7 mouse cellular contexts compared by ENCODE assay signal in genomic region chr7:19148875-19149541, GRCm38 (mm10). TPM values are rescaled to one million over a fixed set of nuclear protein-coding genes. Genes with fewer than 3 reads are reported as not detected.
A peak's percentile ranks its signal among the peaks of the same experiment; 100 is the strongest.
DNase-seq lines count a peak whose midpoint lies in the region; ATAC-seq lines count a peak whose summit lies in the region.

Gene Qpctl, minus strand, starts transcription at chr7:19149291.

- peak within 1 kb of the TSS; percentile 95 for H3K4me2 ChIP-seq in intestine, embryonic 16.5 days (ENCODE audit: low read depth, low read length)
- peak within 1 kb of the TSS; percentile 92 for H3K4me2 ChIP-seq in midbrain, embryonic 11.5 days

- H3K27me3 ChIP-seq in intestine, embryonic 16.5 days (replicated peaks; ENCODE audit: control insufficient read depth, insufficient read depth, low read length) = no peaks in the 10 kb centered on the region
- H3K27me3 ChIP-seq in midbrain, embryonic 11.5 days (ENCODE audit: control insufficient read depth, insufficient read depth, low read length) = no peaks in the 10 kb centered on the region

- intact Hi-C loops in left cerebral cortex, postnatal 36 days (cut with DNase I) = no loop called here

- DNase-seq in adrenal gland, adult 8-10 months = peak; percentile 99
- DNase-seq in embryo, embryonic 9.5 days (ENCODE audit: extremely low spot score) = peak; percentile 95
- DNase-seq in gastrocnemius, postnatal 4 days (ENCODE audit: low spot score in 2 of 2) = peak; percentile 92 to 97
- peak; percentile 97 to 98 for DNase-seq in left cerebral cortex, postnatal 36 days (ENCODE audit: low spot score in 2 of 2)
- DNase-seq in midbrain, embryonic 11.5 days (ENCODE audit: low spot score, missing footprints) = peak; percentile 99
- peak; percentile 98 for DNase-seq in skeletal muscle tissue, adult 2 months (ENCODE audit: low read depth, low spot score)

- no peaks in the 10 kb centered on the region for H3K9me3 ChIP-seq in intestine, embryonic 16.5 days (ENCODE audit: control insufficient read depth, low read length)
- H3K9me3 ChIP-seq in midbrain, embryonic 11.5 days (ENCODE audit: control insufficient read depth, low read length) = no peaks in the 10 kb centered on the region

- peaks cover 3% of the 10 kb centered on the region; the same call in 1 of the 2 replicates for H3K36me3 ChIP-seq in intestine, embryonic 16.5 days (ENCODE audit: control insufficient read depth, insufficient read depth, low read length)
- H3K36me3 ChIP-seq in midbrain, embryonic 11.5 days (ENCODE audit: control insufficient read depth, insufficient read depth, low read length) = peaks cover 3% of the 10 kb centered on the region; the same call in 1 of the 2 replicates

- peak; percentile 97 for ATAC-seq in intestine, embryonic 16.5 days
- ATAC-seq in midbrain, embryonic 11.5 days (ENCODE audit: low FRiP score) = peak; percentile 97

- peaks cover 11% of the 10 kb centered on the region for H3K4me1 ChIP-seq in intestine, embryonic 16.5 days (ENCODE audit: control insufficient read depth, insufficient read depth, low read length)
- H3K4me1 ChIP-seq in midbrain, embryonic 11.5 days (ENCODE audit: control insufficient read depth, insufficient read depth, low read length) = peaks cover 13% of the 10 kb centered on the region

- WGBS in intestine, embryonic 16.5 days = under 1% methylated on average over 43 of the region's 43 CpGs
- WGBS in midbrain, embryonic 11.5 days = under 1% methylated on average over 43 of the region's 43 CpGs

- peak within 1 kb of the TSS; percentile 75 for H3K9ac ChIP-seq in intestine, embryonic 16.5 days (ENCODE audit: low read depth, low read length)
- H3K9ac ChIP-seq in midbrain, embryonic 11.5 days (ENCODE audit: low read length) = peak within 1 kb of the TSS; percentile 71

- peak within 1 kb of the TSS; percentile 69 for H3K4me3 ChIP-seq in intestine, embryonic 16.5 days (ENCODE audit: low read length)
- peak within 1 kb of the TSS; percentile 69 for H3K4me3 ChIP-seq in midbrain, embryonic 11.5 days (ENCODE audit: low read depth, low read length)

- peak within 1 kb of the TSS; percentile 85 for H3K27ac ChIP-seq in intestine, embryonic 16.5 days (ENCODE audit: low read length)
- H3K27ac ChIP-seq in midbrain, embryonic 11.5 days (ENCODE audit: low read depth, low read length) = peak within 1 kb of the TSS; percentile 76

RNA-seq across cellular contexts. Expression of gene Qpctl, which starts in this region (rescaled TPM):
- total RNA-seq in adrenal gland, adult 8-10 months (2022) = 10 to 100 TPM; 18.0 to 24.0 (median 23.9) TPM
- total RNA-seq in gastrocnemius, postnatal 4 days (2021) = 1 to 10 TPM; 7.7 to 8.8 TPM
- polyA plus RNA-seq in intestine, embryonic 16.5 days (2015; fragmentation: Nextera tagmentation; extraction: Ambion mirVana) = 10.5 and 11.1 TPM in 2 replicates
- total RNA-seq in left cerebral cortex, postnatal 36 days (2021) = 10 to 100 TPM; 14.6 to 17.3 TPM
- 10.7 and 11.4 TPM in 2 replicates for polyA plus RNA-seq in midbrain, embryonic 11.5 days (2014; fragmentation: Nextera tagmentation; extraction: Ambion mirVana)

Comparison
In these comparisons a context has a peak if more than half of its experiments do, and no peak if none do; other contexts are left out.
1. Peak in every context shown above with its lines: DNase-seq, ATAC-seq, H3K4me3 ChIP-seq and H3K27ac ChIP-seq.